Mouse (Mus musculus): ENCODE results near the gene Clcn7. TPM values are rescaled to one million over a fixed set of nuclear protein-coding genes. Genes with fewer than 3 reads are reported as not detected.

Clcn7 gene
- polyA plus RNA-seq, 1 experiment from 2014 or later = 18.9 TPM

GRCm38 (mm10) chr17:25139960-25140359, 6.8 kb downstream of the Clcn7 start:
- no peak for ATAC-seq (replicated peaks; ENCODE audit: insufficient number of reproducible peaks, low FRiP score, low TSS enrichment)
- Histone ChIP-seq H3K27ac (ENCODE audit: low read depth, low read length) (no peak overlapping the region), H3K4me1 (ENCODE audit: control insufficient read depth, insufficient read depth, low read length) (peaks cover 4% of the 10 kb centered on the region; the same call in 1 of the 2 replicates), H3K9ac (ENCODE audit: low read depth, low read length) (no peak overlapping the region), H3K27me3 (ENCODE audit: control insufficient read depth, insufficient read depth, low read length) (no peaks in the 10 kb centered on the region), H3K36me3 (ENCODE audit: control insufficient read depth, insufficient read depth, low read length) (peaks cover 3% of the 10 kb centered on the region; the same call in 1 of the 2 replicates), H3K4me2 (no peak overlapping the region), H3K9me3 (replicated peaks; ENCODE audit: control insufficient read depth, low read length) (no peaks in the 10 kb centered on the region), H3K4me3 (ENCODE audit: low read depth, low read length) (no peak overlapping the region)
- 67% methylated on average over 4 of the region's 4 CpGs for WGBS (ENCODE audit: insufficient replicate concordance)

- H3K4me2 ChIP-seq = no peak within 1 kb of the TSS
- WGBS (ENCODE audit: insufficient replicate concordance) = 88% methylated on average over 1 of the region's 1 CpGs
Measured at GRCm38 (mm10) chr17:25162161-25162560, 29.0 kb downstream of the Clcn7 start, which contains the start of gene Ccdc154. TSS of gene Ccdc154 (plus strand) at chr17:25162461.

GRCm38 (mm10) chr17:25163387-25163786, 30.2 kb downstream of the Clcn7 start:
- 62% methylated on average over 7 of the region's 7 CpGs for WGBS (ENCODE audit: insufficient replicate concordance)
- Histone ChIP-seq H3K27ac (ENCODE audit: low read depth, low read length) (no peak overlapping the region), H3K4me1 (ENCODE audit: control insufficient read depth, insufficient read depth, low read length) (no peaks in the 10 kb centered on the region), H3K27me3 (ENCODE audit: control insufficient read depth, insufficient read depth, low read length) (no peaks in the 10 kb centered on the region; the same call in 1 of the 2 replicates), H3K4me3 (ENCODE audit: low read depth, low read length) (no peak overlapping the region), H3K36me3 (ENCODE audit: control insufficient read depth, insufficient read depth, low read length) (peaks cover 6% of the 10 kb centered on the region; the same call in 1 of the 2 replicates), H3K9ac (ENCODE audit: low read depth, low read length) (no peak overlapping the region), H3K4me2 (no peak overlapping the region), H3K9me3 (replicated peaks; ENCODE audit: control insufficient read depth, low read length) (no peaks in the 10 kb centered on the region)
- no peak for ATAC-seq (replicated peaks; ENCODE audit: insufficient number of reproducible peaks, low FRiP score, low TSS enrichment)

More at GRCm38 (mm10) chr17:25162161-25162560, 29.0 kb downstream of the Clcn7 start, which contains the start of gene Ccdc154:
- no peak for ATAC-seq (replicated peaks; ENCODE audit: insufficient number of reproducible peaks, low FRiP score, low TSS enrichment)
- no peaks in the 10 kb centered on the region for H3K27me3 ChIP-seq (ENCODE audit: control insufficient read depth, insufficient read depth, low read length)
- H3K9ac ChIP-seq (ENCODE audit: low read depth, low read length) = no peak within 1 kb of the TSS
- H3K9me3 ChIP-seq (replicated peaks; ENCODE audit: control insufficient read depth, low read length) = no peaks in the 10 kb centered on the region
- H3K27ac ChIP-seq (ENCODE audit: low read depth, low read length) = no peak within 1 kb of the TSS
- no peak within 1 kb of the TSS for H3K4me3 ChIP-seq (ENCODE audit: low read depth, low read length)
- peaks cover 11% of the 10 kb centered on the region; the same call in 1 of the 2 replicates for H3K36me3 ChIP-seq (ENCODE audit: control insufficient read depth, insufficient read depth, low read length)
- no peaks in the 10 kb centered on the region for H3K4me1 ChIP-seq (ENCODE audit: control insufficient read depth, insufficient read depth, low read length)

- no peaks in the 10 kb centered on the region for H3K9me3 ChIP-seq (replicated peaks; ENCODE audit: control insufficient read depth, low read length)
- H3K4me3 ChIP-seq (ENCODE audit: low read depth, low read length) = no peak overlapping the region
- no peak overlapping the region for H3K4me2 ChIP-seq
- H3K27ac ChIP-seq (ENCODE audit: low read depth, low read length) = no peak overlapping the region
- H3K9ac ChIP-seq (ENCODE audit: low read depth, low read length) = no peak overlapping the region
- no peak for ATAC-seq (replicated peaks; ENCODE audit: insufficient number of reproducible peaks, low FRiP score, low TSS enrichment)
- no peaks in the 10 kb centered on the region for H3K4me1 ChIP-seq (ENCODE audit: control insufficient read depth, insufficient read depth, low read length)
- WGBS (ENCODE audit: insufficient replicate concordance) = 81% methylated on average over 3 of the region's 3 CpGs
- peaks cover 6% of the 10 kb centered on the region; the same call in 1 of the 2 replicates for H3K36me3 ChIP-seq (ENCODE audit: control insufficient read depth, insufficient read depth, low read length)
- H3K27me3 ChIP-seq (ENCODE audit: control insufficient read depth, insufficient read depth, low read length) = no peaks in the 10 kb centered on the region; the same call in 1 of the 2 replicates
Measured at GRCm38 (mm10) chr17:25164770-25165169, 31.6 kb downstream of the Clcn7 start.

- Histone ChIP-seq H3K27ac (ENCODE audit: low read depth, low read length) (no peak overlapping the region), H3K36me3 (ENCODE audit: control insufficient read depth, insufficient read depth, low read length) (no peaks in the 10 kb centered on the region), H3K4me1 (ENCODE audit: control insufficient read depth, insufficient read depth, low read length) (no peaks in the 10 kb centered on the region), H3K4me3 (ENCODE audit: low read depth, low read length) (no peak overlapping the region), H3K9ac (ENCODE audit: low read depth, low read length) (no peak overlapping the region), H3K9me3 (replicated peaks; ENCODE audit: control insufficient read depth, low read length) (no peaks in the 10 kb centered on the region), H3K27me3 (ENCODE audit: control insufficient read depth, insufficient read depth, low read length) (no peaks in the 10 kb centered on the region; the same call in 1 of the 2 replicates), H3K4me2 (no peak overlapping the region)
- WGBS (ENCODE audit: insufficient replicate concordance) = 52% methylated on average over 6 of the region's 6 CpGs
- no peak for ATAC-seq (replicated peaks; ENCODE audit: insufficient number of reproducible peaks, low FRiP score, low TSS enrichment)
Measured at GRCm38 (mm10) chr17:25165970-25166671, 32.9 kb downstream of the Clcn7 start.

- WGBS (ENCODE audit: insufficient replicate concordance) = 83% methylated on average over 2 of the region's 2 CpGs
Measured at GRCm38 (mm10) chr17:25169706-25170105, 36.5 kb downstream of the Clcn7 start.

GRCm38 (mm10) chr17:25172558-25172957, 39.4 kb downstream of the Clcn7 start:
- Histone ChIP-seq H3K9ac (ENCODE audit: low read depth, low read length) (no peak overlapping the region), H3K4me1 (ENCODE audit: control insufficient read depth, insufficient read depth, low read length) (peaks cover 3% of the 10 kb centered on the region; the same call in 1 of the 2 replicates), H3K36me3 (ENCODE audit: control insufficient read depth, insufficient read depth, low read length) (no peaks in the 10 kb centered on the region), H3K27me3 (ENCODE audit: control insufficient read depth, insufficient read depth, low read length) (peaks cover 3% of the 10 kb centered on the region; the same call in 1 of the 2 replicates), H3K4me3 (ENCODE audit: low read depth, low read length) (no peak overlapping the region), H3K4me2 (no peak overlapping the region), H3K9me3 (replicated peaks; ENCODE audit: control insufficient read depth, low read length) (no peaks in the 10 kb centered on the region), H3K27ac (ENCODE audit: low read depth, low read length) (no peak overlapping the region)
- 83% methylated on average over 3 of the region's 3 CpGs for WGBS (ENCODE audit: insufficient replicate concordance)
- ATAC-seq (replicated peaks; ENCODE audit: insufficient number of reproducible peaks, low FRiP score, low TSS enrichment) = no peak

More at GRCm38 (mm10) chr17:25169706-25170105, 36.5 kb downstream of the Clcn7 start:
- ATAC-seq (replicated peaks; ENCODE audit: insufficient number of reproducible peaks, low FRiP score, low TSS enrichment) = no peak
- Histone ChIP-seq H3K9me3 (replicated peaks; ENCODE audit: control insufficient read depth, low read length) (no peaks in the 10 kb centered on the region), H3K4me3 (ENCODE audit: low read depth, low read length) (no peak overlapping the region), H3K27me3 (ENCODE audit: control insufficient read depth, insufficient read depth, low read length) (no peaks in the 10 kb centered on the region; the same call in 1 of the 2 replicates), H3K36me3 (ENCODE audit: control insufficient read depth, insufficient read depth, low read length) (no peaks in the 10 kb centered on the region), H3K9ac (ENCODE audit: low read depth, low read length) (no peak overlapping the region), H3K4me2 (no peak overlapping the region), H3K27ac (ENCODE audit: low read depth, low read length) (no peak overlapping the region), H3K4me1 (ENCODE audit: control insufficient read depth, insufficient read depth, low read length) (peaks cover 3% of the 10 kb centered on the region; the same call in 1 of the 2 replicates)

- no peak for ATAC-seq (replicated peaks; ENCODE audit: insufficient number of reproducible peaks, low FRiP score, low TSS enrichment)
- WGBS (ENCODE audit: insufficient replicate concordance) = 60% methylated on average over 9 of the region's 9 CpGs
Measured at GRCm38 (mm10) chr17:25175411-25175810, 42.2 kb downstream of the Clcn7 start, which contains the start of gene Gm38655. TSS of gene Gm38655 (minus strand) at chr17:25175471.

More at GRCm38 (mm10) chr17:25175411-25175810, 42.2 kb downstream of the Clcn7 start, which contains the start of gene Gm38655:
- Histone ChIP-seq H3K27ac (ENCODE audit: low read depth, low read length) (no peak within 1 kb of the TSS), H3K4me2 (no peak within 1 kb of the TSS), H3K36me3 (ENCODE audit: control insufficient read depth, insufficient read depth, low read length) (no peaks in the 10 kb centered on the region), H3K27me3 (ENCODE audit: control insufficient read depth, insufficient read depth, low read length) (0 out of 2 replicates have a peak, but pooled peaks cover 3% of the 10 kb centered on the region), H3K4me3 (ENCODE audit: low read depth, low read length) (no peak within 1 kb of the TSS), H3K9ac (ENCODE audit: low read depth, low read length) (no peak within 1 kb of the TSS), H3K4me1 (ENCODE audit: control insufficient read depth, insufficient read depth, low read length) (peaks cover 3% of the 10 kb centered on the region; the same call in 1 of the 2 replicates), H3K9me3 (replicated peaks; ENCODE audit: control insufficient read depth, low read length) (no peaks in the 10 kb centered on the region)

All from heart, embryonic 11.5 days (tissue).